Mouse (Mus musculus): ENCODE data around the gene Npas3.

Npas3 gene

DNA sequence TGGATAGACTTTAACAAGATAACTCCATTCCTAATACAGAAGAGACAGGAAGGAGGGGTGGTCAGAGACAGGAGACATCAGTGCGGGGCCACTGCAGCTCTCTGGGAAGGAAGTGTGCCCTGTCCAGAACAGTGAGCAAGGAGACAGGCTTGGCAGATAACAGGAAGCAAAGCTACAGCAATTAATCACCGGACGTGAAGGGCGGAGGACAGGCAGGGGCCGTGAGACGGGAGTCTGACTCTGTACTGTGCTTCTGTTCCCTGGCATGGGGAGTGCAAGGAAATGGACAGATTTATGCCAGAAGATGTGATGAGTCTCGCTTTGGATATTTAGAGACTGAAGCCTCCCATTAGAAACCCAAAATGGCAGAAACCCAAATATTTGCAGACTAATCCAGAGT, 47.3 kb downstream of the Npas3 start:
- no peak for DNase-seq (ENCODE audit: low spot score in 2 of 2)

- DNase-seq (ENCODE audit: low spot score in 2 of 2): no peak
Observed at GRCm38 (mm10) chr12:53297946-53298840, 49.7 kb downstream of the Npas3 start.

DNA sequence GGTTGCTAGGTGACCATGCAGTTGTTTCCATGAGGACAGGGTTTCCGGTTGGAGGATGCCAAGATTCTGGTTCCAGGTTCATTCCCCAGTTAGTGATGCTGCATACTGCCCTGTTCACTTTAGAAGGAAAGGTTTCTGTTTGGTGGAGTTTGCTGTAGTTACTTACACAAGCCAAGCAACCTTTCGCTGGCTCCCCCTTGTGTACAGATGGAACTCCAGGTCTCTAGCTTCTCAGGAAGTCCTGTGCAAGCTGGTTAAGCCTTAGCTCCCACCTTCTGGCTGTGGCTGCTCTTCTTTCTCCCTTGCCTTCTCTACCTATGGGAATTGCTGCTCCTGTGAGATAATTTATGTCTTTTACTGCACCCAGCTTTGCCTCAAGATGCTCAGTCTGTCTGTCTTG, 52.5 kb downstream of the Npas3 start:
- no peak for DNase-seq (ENCODE audit: low spot score in 2 of 2)

DNA sequence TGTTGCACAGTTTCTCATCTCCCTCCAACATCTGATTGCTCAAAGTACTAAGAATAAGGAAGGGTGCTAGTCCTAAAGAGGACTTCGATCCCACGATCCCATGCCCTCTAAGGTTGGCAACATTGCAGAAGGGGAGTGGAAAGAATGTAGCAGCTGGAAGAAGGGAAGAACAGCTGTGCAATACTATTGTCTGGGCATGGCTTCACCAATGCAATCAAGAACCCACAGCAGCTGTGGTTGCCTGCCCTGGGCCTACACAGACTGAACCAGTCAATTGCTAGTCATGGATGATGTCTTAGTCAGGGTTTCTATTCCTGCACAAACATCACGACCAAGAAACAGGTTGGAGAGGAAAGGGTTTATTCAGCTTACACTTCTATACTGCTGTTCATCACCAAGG, 53.7 kb downstream of the Npas3 start:
- DNase-seq (ENCODE audit: low spot score in 2 of 2): no peak

DNA sequence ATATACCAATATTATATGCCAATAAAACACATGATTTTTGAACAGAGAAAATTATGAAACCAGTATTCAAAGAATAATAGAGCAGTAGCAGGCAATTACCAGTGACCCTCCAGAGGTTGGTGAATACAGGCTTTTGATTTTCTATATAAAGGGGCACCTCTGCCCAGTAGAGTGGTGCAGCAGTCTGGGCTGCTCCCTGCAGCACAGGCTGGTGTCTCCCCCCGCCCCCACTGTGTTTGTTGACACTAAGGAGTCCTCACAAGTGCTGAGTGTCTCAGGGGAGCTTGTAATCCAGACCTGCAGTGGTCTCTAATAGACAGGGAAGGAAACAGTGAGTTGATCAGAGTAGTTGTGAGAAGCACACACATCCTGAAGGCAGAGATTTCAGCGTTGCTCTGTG, 68.2 kb downstream of the Npas3 start:
- DNase-seq (ENCODE audit: low spot score in 2 of 2): no peak

DNA sequence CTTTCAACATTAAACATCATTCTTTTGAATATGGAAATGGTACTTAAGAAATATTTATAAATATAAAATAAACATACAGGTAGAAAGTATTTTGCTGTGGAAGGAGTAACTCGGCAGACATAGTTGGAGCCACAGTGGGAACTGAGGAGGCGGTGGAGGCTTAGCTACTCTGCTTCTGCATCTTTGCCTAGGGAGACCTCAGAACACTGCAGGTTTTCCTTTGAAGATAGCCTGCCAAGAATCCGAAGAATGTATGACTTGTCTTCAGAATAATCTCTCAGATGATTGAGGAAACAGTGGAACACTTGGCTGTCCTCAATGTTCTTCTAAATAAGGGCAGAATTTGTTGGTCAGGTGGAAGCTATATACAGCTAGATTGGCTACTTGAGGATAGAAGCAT, 69.3 kb downstream of the Npas3 start:
- DNase-seq (ENCODE audit: low spot score in 2 of 2): no peak

GRCm38 (mm10) chr12:53320526-53320925, 72.0 kb downstream of the Npas3 start:
- no peak for DNase-seq (ENCODE audit: low spot score in 2 of 2)

DNA sequence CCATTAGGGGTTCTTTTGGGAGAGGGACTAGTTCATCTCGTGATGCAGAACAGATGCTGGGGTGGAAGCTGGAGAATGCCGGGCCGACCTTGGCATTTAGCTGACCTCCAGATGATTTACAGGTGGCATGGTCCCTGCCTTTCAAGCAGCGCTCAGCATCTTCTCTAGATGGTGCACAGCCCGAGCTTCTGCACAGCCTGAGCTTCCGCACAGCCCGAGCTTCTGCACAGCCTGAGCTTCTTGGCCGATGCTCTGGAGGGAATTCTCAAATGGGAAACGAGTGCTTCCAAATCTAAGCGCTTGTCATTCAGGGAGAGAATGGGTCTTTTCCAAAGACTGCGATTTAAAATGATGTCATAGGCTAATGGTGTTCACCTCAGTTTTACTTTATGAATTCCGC, 72.5 kb downstream of the Npas3 start:
- DNase-seq (ENCODE audit: low spot score in 2 of 2): no peak

- DNase-seq (ENCODE audit: low spot score in 2 of 2): no peak
Observed at GRCm38 (mm10) chr12:53321944-53322343, 73.5 kb downstream of the Npas3 start.

DNA sequence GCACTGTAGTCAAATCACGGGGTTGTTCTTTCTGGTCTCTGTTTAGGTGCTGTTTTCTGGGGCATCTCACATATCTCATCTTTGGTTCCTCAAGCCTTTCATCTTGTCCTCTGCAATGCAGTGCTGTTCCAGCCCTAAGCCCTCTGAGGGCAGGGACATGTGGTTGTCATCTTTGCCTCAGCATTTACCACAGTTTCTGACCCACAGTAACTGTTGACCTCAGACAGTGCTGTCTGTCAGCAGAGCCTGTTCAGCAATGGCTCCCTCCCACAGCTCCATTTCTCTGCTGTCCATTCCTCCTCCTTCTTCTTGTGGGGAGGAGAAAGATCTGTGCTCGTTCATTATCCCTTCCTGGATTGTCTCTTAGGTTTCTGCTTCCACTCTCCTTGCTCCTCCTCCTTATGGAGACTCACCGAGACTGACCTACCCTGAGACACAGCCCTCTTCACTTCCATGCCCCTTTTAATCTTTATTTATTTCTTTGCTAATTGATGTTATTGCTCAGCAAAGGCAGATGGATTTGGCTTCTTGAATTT, 79.2 kb downstream of the Npas3 start:
- DNase-seq (ENCODE audit: low spot score in 2 of 2): no peak

DNA sequence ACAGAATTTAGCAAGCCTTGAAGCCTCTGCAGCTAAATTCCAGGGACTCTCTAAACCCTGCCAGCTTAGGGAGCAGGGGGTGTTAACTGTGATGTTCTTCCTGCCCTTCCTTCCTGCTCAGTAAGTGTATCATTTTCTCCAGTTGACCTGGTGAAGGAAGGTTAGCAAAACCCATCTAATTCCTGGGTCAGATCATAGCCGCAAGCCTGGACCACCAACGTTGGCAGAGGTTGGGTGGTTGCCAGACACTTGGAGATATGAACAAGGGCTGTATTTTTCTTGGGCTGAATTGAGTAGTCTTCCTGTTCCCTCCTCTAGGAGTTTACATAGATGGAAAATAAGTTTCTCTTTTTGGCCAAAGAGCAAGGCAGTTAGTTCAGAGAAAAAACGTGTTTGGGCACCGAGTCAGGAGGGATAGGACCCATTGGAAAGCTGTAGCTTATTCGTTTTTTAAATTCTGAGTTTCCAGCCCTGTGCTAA, 79.8 kb downstream of the Npas3 start:
- DNase-seq (ENCODE audit: low spot score in 2 of 2): no peak

DNA sequence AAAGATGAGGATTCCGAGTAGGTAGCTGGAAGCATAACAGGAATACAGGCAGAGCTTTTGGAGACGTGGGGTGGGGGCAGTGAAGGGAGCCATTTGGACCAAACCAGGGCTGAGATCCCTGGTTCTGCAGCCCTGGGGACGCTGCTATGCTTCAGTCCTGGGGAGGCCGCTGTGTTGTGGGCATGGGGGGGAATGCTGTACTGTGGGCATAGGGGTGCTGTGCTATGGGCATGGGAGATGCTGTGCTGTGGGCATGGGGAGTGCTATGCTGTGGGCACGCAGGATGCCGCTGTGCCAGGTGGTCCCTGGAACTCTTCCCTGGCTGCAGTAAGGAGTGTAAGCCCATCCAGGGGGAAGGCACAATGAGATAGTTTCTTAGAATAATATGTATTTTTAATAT, 81.7 kb downstream of the Npas3 start:
- no peak for DNase-seq (ENCODE audit: low spot score in 2 of 2)

DNA sequence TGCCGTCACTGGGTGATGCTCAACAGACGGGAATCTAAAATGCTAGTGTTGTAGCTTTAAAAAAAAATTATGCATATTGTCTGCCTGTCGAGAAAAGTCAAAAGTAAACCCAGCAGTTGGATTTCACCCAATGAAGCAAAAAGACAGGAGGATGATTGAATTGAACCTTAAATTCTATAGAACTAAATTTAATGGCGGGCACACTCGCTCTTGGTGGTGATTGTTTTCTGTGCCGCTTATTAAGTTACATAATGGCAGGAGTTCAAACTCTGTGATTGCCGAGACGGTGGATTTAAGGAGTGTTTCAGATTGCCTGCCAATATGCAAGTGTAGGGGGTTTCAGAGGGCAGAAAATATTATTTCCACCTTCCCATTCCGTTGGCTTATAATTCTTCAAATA, 82.9 kb downstream of the Npas3 start:
- DNase-seq (ENCODE audit: low spot score in 2 of 2): no peak

- no peak for DNase-seq (ENCODE audit: low spot score in 2 of 2)
Observed at GRCm38 (mm10) chr12:53331800-53332199, 83.3 kb downstream of the Npas3 start.

DNA sequence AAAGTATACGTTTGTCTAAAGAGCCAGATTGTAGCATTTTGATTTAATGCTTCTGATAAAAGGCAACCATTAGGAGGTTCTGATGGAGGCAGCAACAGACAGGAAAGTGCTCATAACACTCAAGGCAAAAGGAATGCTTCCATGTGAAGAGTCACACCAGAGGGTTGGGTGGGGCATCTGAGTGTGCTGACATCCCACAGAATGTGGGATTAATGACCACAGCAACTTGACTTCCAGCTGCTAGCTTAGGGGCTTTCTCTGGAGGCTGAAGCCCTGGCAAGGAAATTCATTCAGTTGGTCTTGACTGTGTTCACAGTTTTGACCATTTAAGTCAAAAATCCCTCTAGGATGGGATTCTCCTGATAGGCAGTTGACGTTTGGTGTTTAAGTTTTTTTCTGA, 84.8 kb downstream of the Npas3 start:
- DNase-seq (ENCODE audit: low spot score in 2 of 2): no peak

DNA sequence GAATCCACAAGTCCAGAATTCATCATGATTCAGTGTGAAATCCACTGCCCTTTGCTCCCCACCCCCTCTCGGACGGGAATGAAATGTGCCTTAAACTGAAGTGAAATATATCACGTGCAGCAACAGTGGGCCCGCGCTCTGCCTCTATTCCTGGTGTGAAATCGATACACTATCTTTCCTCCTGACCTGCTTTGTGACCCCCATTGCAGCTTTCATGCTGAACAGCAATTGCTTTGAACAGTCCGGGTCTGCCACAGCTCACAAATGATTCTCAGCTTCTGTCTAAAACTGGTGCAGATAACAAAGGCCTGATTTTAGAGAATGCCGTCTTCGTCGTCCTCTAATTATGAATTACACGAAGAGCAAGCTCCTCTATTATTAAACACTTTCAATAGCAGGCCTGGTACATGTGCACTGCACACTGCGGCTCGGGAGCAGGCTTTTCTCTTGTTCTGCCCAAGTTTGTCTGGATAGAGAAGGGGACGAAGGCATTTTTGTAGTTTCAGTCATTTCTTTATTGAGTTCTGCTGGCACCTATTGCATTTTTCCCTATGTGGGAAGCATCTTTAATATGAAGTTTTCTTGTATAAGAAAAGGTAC, 90.0 kb downstream of the Npas3 start:
- DNase-seq (ENCODE audit: low spot score in 2 of 2): no peak

- DNase-seq (ENCODE audit: low spot score in 2 of 2): no peak
Observed at GRCm38 (mm10) chr12:53342741-53343140, 94.3 kb downstream of the Npas3 start.

DNA sequence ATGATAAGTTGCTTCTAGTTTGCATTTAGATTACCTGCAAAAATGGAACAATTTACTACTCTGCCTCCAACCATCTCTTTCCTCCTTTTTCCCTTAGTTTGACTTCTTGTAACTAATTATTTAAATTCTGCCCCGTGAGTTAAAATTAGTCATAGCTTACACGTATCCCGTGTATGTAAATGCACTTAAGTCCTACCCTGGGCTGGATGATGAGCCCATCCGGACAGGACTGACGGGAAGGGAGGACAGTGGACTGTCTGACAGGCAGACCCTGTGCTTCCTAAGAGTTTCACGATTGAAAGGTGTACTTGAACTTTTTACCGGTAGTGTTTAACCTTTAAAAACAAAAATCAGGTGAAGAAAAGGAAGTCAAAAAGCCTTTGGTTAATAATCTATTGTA, 103.4 kb downstream of the Npas3 start:
- no peak for DNase-seq (ENCODE audit: low spot score in 2 of 2)

DNA sequence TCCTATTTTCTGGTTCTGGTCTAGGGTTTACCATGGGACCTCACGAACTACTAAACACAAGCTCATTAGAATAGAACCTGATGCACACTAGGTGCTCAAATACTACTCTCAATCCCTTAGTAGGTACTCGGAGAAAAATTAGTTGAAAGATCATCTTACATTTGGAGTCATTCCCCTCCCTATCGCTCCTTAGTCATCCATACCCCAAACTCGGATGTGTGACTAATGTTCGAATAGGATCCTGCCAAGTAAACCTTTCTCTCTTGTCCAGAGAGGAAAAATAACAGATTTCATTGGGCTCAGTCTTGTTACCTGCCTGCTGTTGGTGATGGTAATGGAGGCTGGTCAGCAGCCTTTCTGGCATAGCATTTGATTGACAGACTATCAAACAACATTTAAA, 117.3 kb downstream of the Npas3 start:
- DNase-seq (ENCODE audit: low spot score in 2 of 2): no peak

DNA sequence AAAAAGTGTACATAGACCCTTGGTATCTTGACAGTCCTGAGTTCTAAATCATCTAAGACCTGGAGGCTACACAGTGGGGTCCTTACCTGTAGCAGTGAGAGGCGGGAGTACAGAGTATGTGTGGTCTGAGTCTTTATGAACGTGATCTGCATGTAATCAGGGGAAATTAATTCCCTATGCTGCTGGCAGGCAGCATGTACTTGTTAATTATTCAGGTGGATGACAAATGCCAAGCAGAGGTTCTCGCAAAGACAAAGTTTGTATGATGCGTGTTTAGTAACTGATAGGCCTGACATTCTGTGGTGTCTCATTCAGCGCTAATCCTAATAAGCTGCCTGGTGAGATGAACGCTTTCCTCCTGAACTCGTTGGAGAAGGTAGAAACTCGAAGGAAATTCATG, 136.4 kb downstream of the Npas3 start:
- no peak for DNase-seq (ENCODE audit: low spot score in 2 of 2)

DNA sequence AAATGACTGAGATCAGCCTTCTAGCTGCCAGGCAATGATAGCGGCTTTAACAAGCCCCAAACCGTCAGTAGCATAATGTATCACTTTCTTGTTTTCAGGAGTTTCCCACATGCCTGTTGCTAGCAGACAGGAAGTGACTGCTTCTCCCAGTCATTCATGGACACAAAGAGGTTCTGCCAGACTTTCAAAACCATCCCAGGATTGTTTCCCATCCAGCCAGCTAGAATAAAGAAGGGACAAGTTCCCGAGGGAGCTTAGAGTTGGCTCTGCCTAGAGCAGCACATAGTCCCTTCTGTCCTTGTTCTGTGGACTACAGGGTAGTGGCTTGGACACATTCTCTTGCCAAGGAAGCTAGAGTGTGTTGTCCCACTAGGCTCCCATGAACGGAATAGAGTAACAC, 157.4 kb downstream of the Npas3 start:
- no peak for DNase-seq (ENCODE audit: low spot score in 2 of 2)

DNA sequence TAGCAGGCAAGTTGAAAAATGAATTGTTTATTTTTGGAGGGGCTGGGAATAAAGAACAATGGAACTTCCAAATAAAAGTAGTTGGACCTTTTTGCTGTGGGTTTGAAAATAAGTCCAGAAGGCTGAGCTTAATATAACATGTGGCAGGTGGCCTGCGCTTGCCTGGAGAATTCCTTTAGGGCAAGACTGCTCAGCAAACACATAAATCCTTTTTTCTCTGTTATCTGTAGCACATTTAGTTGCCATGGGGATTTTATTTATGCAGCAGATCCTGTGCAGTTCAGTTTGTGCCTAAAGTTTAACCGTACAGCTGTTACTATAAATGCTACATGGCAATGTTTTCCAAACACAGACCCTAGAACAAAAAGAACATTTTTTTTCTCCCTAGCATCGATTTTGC, 159.3 kb downstream of the Npas3 start:
- DNase-seq (ENCODE audit: low spot score in 2 of 2): no peak

- no peak for DNase-seq (ENCODE audit: low spot score in 2 of 2)
Observed at GRCm38 (mm10) chr12:53409711-53410110, 161.2 kb downstream of the Npas3 start.
